Mouse (Mus musculus): ENCODE results near the gene Abcc3. TPM values are rescaled to one million over a fixed set of nuclear protein-coding genes. Genes with fewer than 3 reads are reported as not detected.
"Not testable (repeated sequence)": the region's sequence is repeated elsewhere in the genome, so short reads cannot be mapped to it uniquely, and the experiment has no call there.

Abcc3 gene
- polyA plus RNA-seq, 1 experiment from 2014 or later = 0.96 TPM

GRCm38 (mm10) chr11:94402731-94403130, 9.9 kb upstream of the Abcc3 start:
- 74% methylated on average over 5 of the region's 5 CpGs for WGBS
- Histone ChIP-seq H3K9ac (no peak overlapping the region), H3K4me3 (no peak overlapping the region), H3K27me3 (no peaks in the 10 kb centered on the region), H3K4me1 (peaks cover 44% of the 10 kb centered on the region), H3K9me3 (no peaks in the 10 kb centered on the region), H3K27ac (peak overlapping the region; percentile 22; the same call in 1 of the 2 replicates), H3K4me2 (no peak overlapping the region), H3K36me3 (no peaks in the 10 kb centered on the region)
- no peak for ATAC-seq (ENCODE audit: insufficient number of reproducible peaks, insufficient read depth, low FRiP score, low TSS enrichment, low read depth)

DNA sequence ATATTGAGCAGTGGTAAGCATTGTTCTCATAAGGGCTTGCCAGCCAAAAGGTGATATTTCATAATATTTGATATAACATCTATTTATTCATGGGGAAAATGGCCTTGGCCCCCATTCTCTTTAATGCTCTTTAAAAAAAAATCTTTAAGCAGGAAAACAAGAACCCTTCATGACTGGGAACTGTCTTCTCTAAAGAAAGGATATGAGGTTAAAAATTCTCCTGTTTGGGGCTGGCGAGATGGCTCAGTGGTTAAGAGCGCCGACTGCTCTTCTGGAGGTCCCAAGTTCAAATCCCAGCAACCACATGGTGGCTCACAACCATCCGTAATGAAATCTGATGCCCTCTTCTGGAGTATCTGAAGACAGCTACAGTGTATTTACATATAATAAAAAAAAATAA, 9.2 kb upstream of the Abcc3 start:
- not testable (repeated sequence) for ATAC-seq (ENCODE audit: insufficient number of reproducible peaks, insufficient read depth, low FRiP score, low TSS enrichment, low read depth); H3K36me3 ChIP-seq; H3K27me3 ChIP-seq; H3K4me3 ChIP-seq; H3K9ac ChIP-seq; H3K4me2 ChIP-seq; H3K27ac ChIP-seq; H3K9me3 ChIP-seq
- WGBS = 81% methylated on average over 4 of the region's 4 CpGs
- peaks cover 37% of the 10 kb centered on the region for H3K4me1 ChIP-seq

- no peak overlapping the region for H3K27ac ChIP-seq
- H3K4me3 ChIP-seq = no peak overlapping the region
- no peaks in the 10 kb centered on the region for H3K27me3 ChIP-seq
- ATAC-seq (ENCODE audit: insufficient number of reproducible peaks, insufficient read depth, low FRiP score, low TSS enrichment, low read depth) = no peak
- no peaks in the 10 kb centered on the region for H3K36me3 ChIP-seq
- peaks cover 29% of the 10 kb centered on the region for H3K4me1 ChIP-seq
- WGBS = 58% methylated on average over 6 of the region's 6 CpGs
- no peaks in the 10 kb centered on the region for H3K9me3 ChIP-seq
- no peak overlapping the region for H3K4me2 ChIP-seq
- no peak overlapping the region for H3K9ac ChIP-seq
Observed at GRCm38 (mm10) chr11:94400996-94401395, 8.2 kb upstream of the Abcc3 start.

GRCm38 (mm10) chr11:94394107-94394506, 1.3 kb upstream of the Abcc3 start:
- no peaks in the 10 kb centered on the region for H3K9me3 ChIP-seq
- H3K4me1 ChIP-seq = peaks cover 6% of the 10 kb centered on the region
- H3K27ac ChIP-seq = no peak overlapping the region
- no peak overlapping the region for H3K4me3 ChIP-seq
- H3K36me3 ChIP-seq = no peaks in the 10 kb centered on the region
- H3K9ac ChIP-seq = no peak overlapping the region
- no peak for ATAC-seq (ENCODE audit: insufficient number of reproducible peaks, insufficient read depth, low FRiP score, low TSS enrichment, low read depth)
- H3K4me2 ChIP-seq = no peak overlapping the region
- H3K27me3 ChIP-seq = peaks cover 30% of the 10 kb centered on the region
- 85% methylated on average over 7 of the region's 7 CpGs for WGBS

DNA sequence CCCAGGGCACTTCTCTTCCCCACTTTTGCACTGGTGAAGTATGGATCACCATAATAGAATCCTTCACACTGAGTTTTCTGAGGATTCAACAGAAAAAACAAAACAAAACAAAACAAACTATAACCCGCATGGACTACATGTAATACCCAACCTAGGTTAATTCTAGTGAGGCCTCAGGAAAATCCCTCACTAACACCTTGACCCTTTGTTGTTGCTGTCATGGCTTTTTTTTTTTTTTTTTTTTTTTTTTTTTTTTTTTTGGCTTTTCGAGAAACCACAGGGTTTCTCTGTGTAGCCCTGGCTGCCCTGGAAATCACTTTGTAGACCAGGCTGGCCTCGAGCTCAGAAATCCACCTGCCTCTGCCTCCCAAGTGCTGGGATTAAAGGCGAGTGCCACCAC, 693 bp upstream of the Abcc3 start:
- not testable (repeated sequence) for H3K36me3 ChIP-seq; H3K4me3 ChIP-seq; H3K27ac ChIP-seq; H3K4me1 ChIP-seq; H3K9me3 ChIP-seq; H3K9ac ChIP-seq; ATAC-seq (ENCODE audit: insufficient number of reproducible peaks, insufficient read depth, low FRiP score, low TSS enrichment, low read depth); H3K4me2 ChIP-seq
- WGBS = 77% methylated on average over 4 of the region's 4 CpGs
- H3K27me3 ChIP-seq = peaks cover 30% of the 10 kb centered on the region

- Histone ChIP-seq H3K4me3 (no peak overlapping the region), H3K27me3 (peaks cover 30% of the 10 kb centered on the region), H3K9ac (no peak overlapping the region), H3K9me3 (no peaks in the 10 kb centered on the region), H3K4me1 (peaks cover 6% of the 10 kb centered on the region), H3K4me2 (no peak overlapping the region), H3K36me3 (no peaks in the 10 kb centered on the region), H3K27ac (no peak overlapping the region)
- ATAC-seq (ENCODE audit: insufficient number of reproducible peaks, insufficient read depth, low FRiP score, low TSS enrichment, low read depth) = no peak
- 84% methylated on average over 10 of the region's 10 CpGs for WGBS
Observed at GRCm38 (mm10) chr11:94391661-94392060, 1.1 kb downstream of the Abcc3 start.

DNA sequence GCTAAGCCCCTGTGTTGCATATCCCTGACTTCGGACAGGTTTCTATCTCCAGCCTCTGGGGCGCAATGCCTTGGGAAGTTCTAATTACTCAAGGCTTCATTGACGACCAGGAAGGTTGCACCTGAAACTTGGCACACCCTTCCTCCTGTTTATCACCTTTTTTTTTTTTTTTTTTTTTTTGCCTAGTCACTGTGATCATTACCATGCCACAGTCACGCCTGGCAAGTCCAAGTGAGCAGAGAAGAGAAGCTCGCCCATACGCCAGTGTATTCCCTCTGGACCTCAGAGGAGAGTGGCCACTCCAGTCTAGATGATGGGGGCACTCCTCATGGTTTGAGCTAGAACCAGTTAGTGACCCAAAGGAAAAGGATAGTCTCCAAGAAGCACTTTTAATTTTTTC, 2.0 kb downstream of the Abcc3 start:
- Histone ChIP-seq H3K4me2 (no peak overlapping the region), H3K4me3 (no peak overlapping the region), H3K27ac (no peak overlapping the region), H3K27me3 (peaks cover 30% of the 10 kb centered on the region), H3K9me3 (no peaks in the 10 kb centered on the region), H3K36me3 (no peaks in the 10 kb centered on the region), H3K9ac (no peak overlapping the region), H3K4me1 (peaks cover 13% of the 10 kb centered on the region)
- 83% methylated on average over 6 of the region's 6 CpGs for WGBS
- no peak for ATAC-seq (ENCODE audit: insufficient number of reproducible peaks, insufficient read depth, low FRiP score, low TSS enrichment, low read depth)

DNA sequence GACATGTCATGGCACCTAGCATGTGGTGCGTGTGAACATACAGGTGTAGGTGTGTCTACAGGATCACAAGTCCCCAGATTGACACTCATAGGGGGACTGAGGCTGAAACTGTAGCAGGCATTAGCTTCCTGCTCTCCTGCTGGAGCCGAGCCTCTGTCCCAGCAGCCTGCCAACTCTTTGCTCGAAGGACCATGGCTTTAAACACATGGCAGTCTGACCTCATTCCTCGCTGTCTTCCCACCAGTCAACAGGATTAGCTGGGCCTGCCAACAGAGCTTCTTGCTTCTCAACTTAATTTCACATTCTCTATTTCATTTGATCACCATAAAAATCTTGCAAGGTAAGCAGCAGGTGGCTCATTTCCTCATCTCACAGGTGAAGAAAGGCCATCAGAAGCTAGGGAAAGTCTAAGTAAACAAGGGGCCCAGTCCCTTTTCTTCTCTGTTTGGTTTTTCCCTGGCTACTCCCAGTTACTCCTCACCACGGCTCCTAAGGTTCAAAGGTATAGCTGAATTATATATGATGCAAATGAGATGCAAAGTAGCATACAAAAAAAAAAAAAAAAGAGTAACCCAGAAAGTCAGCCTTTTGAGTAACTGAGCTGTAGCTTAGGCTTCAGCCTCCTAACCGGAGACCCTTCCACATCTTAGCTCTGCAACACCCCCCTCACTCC, 2.9 kb downstream of the Abcc3 start:
- peaks cover 30% of the 10 kb centered on the region for H3K27me3 ChIP-seq
- no peak overlapping the region for H3K4me2 ChIP-seq
- H3K4me3 ChIP-seq = no peak overlapping the region
- no peak overlapping the region for H3K27ac ChIP-seq
- 70% methylated on average over 6 of the region's 6 CpGs for WGBS
- no peaks in the 10 kb centered on the region for H3K9me3 ChIP-seq
- no peak for ATAC-seq (ENCODE audit: insufficient number of reproducible peaks, insufficient read depth, low FRiP score, low TSS enrichment, low read depth)
- H3K36me3 ChIP-seq = no peaks in the 10 kb centered on the region
- H3K4me1 ChIP-seq = peaks cover 15% of the 10 kb centered on the region
- H3K9ac ChIP-seq = no peak overlapping the region

- Histone ChIP-seq H3K36me3 (no peaks in the 10 kb centered on the region), H3K4me1 (peaks cover 15% of the 10 kb centered on the region), H3K4me3 (no peak overlapping the region), H3K4me2 (no peak overlapping the region), H3K9me3 (no peaks in the 10 kb centered on the region), H3K27ac (no peak overlapping the region), H3K9ac (no peak overlapping the region), H3K27me3 (peaks cover 25% of the 10 kb centered on the region)
- WGBS = 77% methylated on average over 4 of the region's 4 CpGs
- ATAC-seq (ENCODE audit: insufficient number of reproducible peaks, insufficient read depth, low FRiP score, low TSS enrichment, low read depth) = no peak
Observed at GRCm38 (mm10) chr11:94389021-94389420, 3.8 kb downstream of the Abcc3 start.

- Histone ChIP-seq H3K4me2 (no peak overlapping the region), H3K36me3 (no peaks in the 10 kb centered on the region), H3K9ac (no peak overlapping the region), H3K27ac (no peak overlapping the region), H3K9me3 (no peaks in the 10 kb centered on the region), H3K27me3 (peaks cover 15% of the 10 kb centered on the region), H3K4me3 (no peak overlapping the region), H3K4me1 (peaks cover 13% of the 10 kb centered on the region)
- WGBS = 50% methylated on average over 4 of the region's 4 CpGs
- no peak for ATAC-seq (ENCODE audit: insufficient number of reproducible peaks, insufficient read depth, low FRiP score, low TSS enrichment, low read depth)
Observed at GRCm38 (mm10) chr11:94387756-94388155, 5.0 kb downstream of the Abcc3 start.

DNA sequence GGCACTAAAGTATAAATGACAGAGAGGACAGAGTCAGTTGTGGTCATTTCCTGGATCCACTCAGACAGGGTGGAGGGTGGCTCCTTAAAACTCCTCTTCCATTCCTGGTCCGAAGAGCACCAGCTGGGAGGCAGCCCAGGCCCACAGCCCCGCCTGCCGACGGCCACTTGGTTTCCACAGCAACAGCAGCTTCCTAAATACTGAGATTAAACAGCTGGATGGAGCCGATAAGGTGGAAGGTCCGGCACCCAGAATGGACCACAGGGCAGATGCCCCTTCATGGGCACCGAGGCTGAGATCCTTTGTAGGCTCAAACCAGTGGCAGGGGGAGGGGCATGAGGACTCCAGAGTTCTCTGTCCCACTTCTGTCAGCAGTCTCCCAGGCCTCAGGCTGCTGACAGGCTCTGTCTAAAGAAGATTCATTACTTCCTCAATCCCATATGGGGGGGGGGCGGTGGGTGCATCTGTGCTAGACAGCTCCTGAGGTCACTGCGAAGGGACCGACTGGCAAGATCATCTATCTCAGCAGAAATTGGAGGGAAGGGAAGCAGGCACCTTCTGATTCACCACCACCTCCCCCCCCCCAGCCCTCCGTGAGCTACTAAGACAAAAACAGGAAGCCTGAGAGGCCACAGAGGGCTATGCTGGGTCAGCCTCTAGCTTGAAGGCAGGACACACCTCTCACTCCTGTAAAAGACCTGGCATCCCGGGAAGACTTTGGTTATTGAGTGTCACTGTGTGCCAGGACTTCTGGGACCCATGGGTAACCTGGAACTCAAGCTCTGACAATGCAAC, 6.6 kb downstream of the Abcc3 start:
- Histone ChIP-seq H3K9me3 (no peaks in the 10 kb centered on the region), H3K9ac (no peak overlapping the region), H3K36me3 (no peaks in the 10 kb centered on the region), H3K4me1 (peaks cover 9% of the 10 kb centered on the region; the same call in 1 of the 2 replicates), H3K27me3 (peaks cover 1% of the 10 kb centered on the region), H3K4me2 (no peak overlapping the region), H3K4me3 (no peak overlapping the region), H3K27ac (no peak overlapping the region)
- ATAC-seq (ENCODE audit: insufficient number of reproducible peaks, insufficient read depth, low FRiP score, low TSS enrichment, low read depth) = no peak
- WGBS = 47% methylated on average over 12 of the region's 12 CpGs

- Histone ChIP-seq H3K4me1 (no peaks in the 10 kb centered on the region), H3K9ac (no peak overlapping the region), H3K4me3 (no peak overlapping the region), H3K27ac (no peak overlapping the region), H3K4me2 (no peak overlapping the region), H3K9me3 (no peaks in the 10 kb centered on the region), H3K27me3 (no peaks in the 10 kb centered on the region), H3K36me3 (no peaks in the 10 kb centered on the region)
- 63% methylated on average over 8 of the region's 8 CpGs for WGBS
- ATAC-seq (ENCODE audit: insufficient number of reproducible peaks, insufficient read depth, low FRiP score, low TSS enrichment, low read depth) = no peak
Observed at GRCm38 (mm10) chr11:94379736-94380135, 13.1 kb downstream of the Abcc3 start.
